Mouse (Mus musculus): ENCODE results near the gene Tmem25. TPM values are rescaled to one million over a fixed set of nuclear protein-coding genes. Genes with fewer than 3 reads are reported as not detected.

Gene Tmem25
- polyA plus RNA-seq, 1 experiment from 2014 or later: 6.1 TPM

- Histone ChIP-seq H3K4me3 (ENCODE audit: low read depth, low read length) (peak within 1 kb of the TSS; percentile 87), H3K27ac (ENCODE audit: low read length) (peak within 1 kb of the TSS; percentile 96), H3K9me3 (replicated peaks; ENCODE audit: control insufficient read depth, low read length) (no peaks in the 10 kb centered on the region), H3K27me3 (ENCODE audit: control insufficient read depth, insufficient read depth, low read depth, low read length) (no peaks in the 10 kb centered on the region), H3K4me2 (ENCODE audit: low read depth, low read length) (peak within 1 kb of the TSS; percentile 71), H3K9ac (ENCODE audit: low read depth, low read length) (peak within 1 kb of the TSS; percentile 97), H3K4me1 (ENCODE audit: control insufficient read depth, low read depth, low read length) (peaks cover 20% of the 10 kb centered on the region), H3K36me3 (ENCODE audit: control insufficient read depth, insufficient read depth) (no peaks in the 10 kb centered on the region)
- under 1% methylated on average over 79 of the region's 82 CpGs for WGBS (ENCODE audit: insufficient replicate concordance)
- peak; percentile 89 for ATAC-seq (ENCODE audit: low read depth)
These were observed 31.7 kb downstream of the Tmem25 start, which contains the start of the genes Arcn1 and Ift46 for GRCm38 (mm10) chr9:44767101-44768028. TSS of gene Arcn1 (minus strand) at chr9:44767845. TSS of gene Ift46 (plus strand) at chr9:44767908.

GRCm38 (mm10) chr9:44760873-44761272 is 38.2 kb downstream of the Tmem25 start:
- Histone ChIP-seq H3K36me3 (ENCODE audit: control insufficient read depth, insufficient read depth) (peaks cover 14% of the 10 kb centered on the region), H3K27me3 (ENCODE audit: control insufficient read depth, insufficient read depth, low read depth, low read length) (no peaks in the 10 kb centered on the region), H3K9ac (ENCODE audit: low read depth, low read length) (no peak overlapping the region), H3K4me2 (ENCODE audit: low read depth, low read length) (no peak overlapping the region), H3K4me1 (ENCODE audit: control insufficient read depth, low read depth, low read length) (peaks cover 13% of the 10 kb centered on the region), H3K27ac (ENCODE audit: low read length) (no peak overlapping the region), H3K4me3 (ENCODE audit: low read depth, low read length) (no peak overlapping the region), H3K9me3 (replicated peaks; ENCODE audit: control insufficient read depth, low read length) (no peaks in the 10 kb centered on the region)
- ATAC-seq (ENCODE audit: low read depth): no peak
- WGBS (ENCODE audit: insufficient replicate concordance): 63% methylated on average over 2 of the region's 2 CpGs

GRCm38 (mm10) chr9:44748473-44748872 is 50.6 kb downstream of the Tmem25 start:
- peaks cover 51% of the 10 kb centered on the region for H3K36me3 ChIP-seq (ENCODE audit: control insufficient read depth, insufficient read depth)
- H3K9ac ChIP-seq (ENCODE audit: low read depth, low read length): no peak overlapping the region
- H3K9me3 ChIP-seq (replicated peaks; ENCODE audit: control insufficient read depth, low read length): no peaks in the 10 kb centered on the region
- H3K4me1 ChIP-seq (ENCODE audit: control insufficient read depth, low read depth, low read length): no peaks in the 10 kb centered on the region
- H3K27ac ChIP-seq (ENCODE audit: low read length): no peak overlapping the region
- no peak overlapping the region for H3K4me3 ChIP-seq (ENCODE audit: low read depth, low read length)
- H3K27me3 ChIP-seq (ENCODE audit: control insufficient read depth, insufficient read depth, low read depth, low read length): no peaks in the 10 kb centered on the region
- no peak for ATAC-seq (ENCODE audit: low read depth)
- H3K4me2 ChIP-seq (ENCODE audit: low read depth, low read length): no peak overlapping the region
- WGBS (ENCODE audit: insufficient replicate concordance): 92% methylated on average over 7 of the region's 7 CpGs

DNA sequence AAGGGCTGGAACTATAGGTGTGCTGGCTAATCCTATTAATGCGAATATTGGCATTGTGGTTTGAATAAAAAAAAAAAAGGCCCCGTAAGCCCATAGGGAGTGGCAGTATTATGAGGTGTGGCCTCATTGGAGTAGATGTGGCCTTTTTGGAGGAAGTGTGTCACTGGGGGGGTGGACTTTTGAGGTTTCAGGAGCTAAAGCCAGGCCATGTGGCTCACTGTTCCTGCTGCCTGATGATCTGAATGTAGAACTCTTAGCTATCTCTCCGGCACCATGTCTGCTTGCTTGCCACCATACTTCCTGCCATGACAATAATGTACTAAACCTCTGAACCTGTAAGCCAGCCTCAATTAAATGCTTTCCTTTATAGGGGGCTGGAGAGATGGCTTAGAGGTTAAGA is 51.8 kb downstream of the Tmem25 start:
- no peak overlapping the region for H3K27ac ChIP-seq (ENCODE audit: low read length)
- H3K9ac ChIP-seq (ENCODE audit: low read depth, low read length): no peak overlapping the region
- H3K4me1 ChIP-seq (ENCODE audit: control insufficient read depth, low read depth, low read length): no peaks in the 10 kb centered on the region
- H3K27me3 ChIP-seq (ENCODE audit: control insufficient read depth, insufficient read depth, low read depth, low read length): no peaks in the 10 kb centered on the region
- no peak for ATAC-seq (ENCODE audit: low read depth)
- 84% methylated on average over 3 of the region's 3 CpGs for WGBS (ENCODE audit: insufficient replicate concordance)
- peaks cover 47% of the 10 kb centered on the region for H3K36me3 ChIP-seq (ENCODE audit: control insufficient read depth, insufficient read depth)
- H3K9me3 ChIP-seq (replicated peaks; ENCODE audit: control insufficient read depth, low read length): no peaks in the 10 kb centered on the region
- no peak overlapping the region for H3K4me2 ChIP-seq (ENCODE audit: low read depth, low read length)
- H3K4me3 ChIP-seq (ENCODE audit: low read depth, low read length): no peak overlapping the region

GRCm38 (mm10) chr9:44746666-44747065 is 52.4 kb downstream of the Tmem25 start:
- Histone ChIP-seq H3K4me1 (ENCODE audit: control insufficient read depth, low read depth, low read length) (no peaks in the 10 kb centered on the region), H3K9me3 (replicated peaks; ENCODE audit: control insufficient read depth, low read length) (no peaks in the 10 kb centered on the region), H3K36me3 (ENCODE audit: control insufficient read depth, insufficient read depth) (peaks cover 43% of the 10 kb centered on the region), H3K4me3 (ENCODE audit: low read depth, low read length) (no peak overlapping the region), H3K27me3 (ENCODE audit: control insufficient read depth, insufficient read depth, low read depth, low read length) (no peaks in the 10 kb centered on the region), H3K27ac (ENCODE audit: low read length) (no peak overlapping the region), H3K9ac (ENCODE audit: low read depth, low read length) (no peak overlapping the region), H3K4me2 (ENCODE audit: low read depth, low read length) (no peak overlapping the region)
- 80% methylated on average over 3 of the region's 3 CpGs for WGBS (ENCODE audit: insufficient replicate concordance)
- ATAC-seq (ENCODE audit: low read depth): no peak

DNA sequence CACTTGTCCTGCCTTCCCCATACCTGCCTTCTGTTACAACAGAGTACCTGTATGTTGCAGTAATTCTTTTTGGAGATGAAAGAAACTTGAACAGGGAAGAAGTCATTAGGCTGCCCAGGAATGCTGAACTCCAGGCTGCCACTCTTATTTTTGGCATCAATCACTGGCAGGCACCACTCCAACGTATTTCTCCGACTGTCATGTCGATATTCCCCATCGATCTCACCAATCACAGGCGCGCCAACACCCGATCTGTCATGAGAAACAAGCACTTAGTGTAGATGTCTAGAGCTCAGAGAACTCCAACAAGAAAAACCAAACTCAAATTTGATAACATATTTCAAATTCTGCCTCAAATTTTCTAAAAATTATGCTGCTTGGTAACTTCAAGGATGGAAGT is 53.7 kb downstream of the Tmem25 start:
- H3K27ac ChIP-seq (ENCODE audit: low read length): no peak overlapping the region
- no peak overlapping the region for H3K4me2 ChIP-seq (ENCODE audit: low read depth, low read length)
- no peaks in the 10 kb centered on the region for H3K27me3 ChIP-seq (ENCODE audit: control insufficient read depth, insufficient read depth, low read depth, low read length)
- peaks cover 37% of the 10 kb centered on the region for H3K36me3 ChIP-seq (ENCODE audit: control insufficient read depth, insufficient read depth)
- no peak overlapping the region for H3K9ac ChIP-seq (ENCODE audit: low read depth, low read length)
- no peaks in the 10 kb centered on the region for H3K4me1 ChIP-seq (ENCODE audit: control insufficient read depth, low read depth, low read length)
- WGBS (ENCODE audit: insufficient replicate concordance): 94% methylated on average over 7 of the region's 7 CpGs
- H3K9me3 ChIP-seq (replicated peaks; ENCODE audit: control insufficient read depth, low read length): no peaks in the 10 kb centered on the region
- no peak overlapping the region for H3K4me3 ChIP-seq (ENCODE audit: low read depth, low read length)
- ATAC-seq (ENCODE audit: low read depth): no peak

Other genes starting within 250 kb of the Tmem25 start
- gene Cxcr5, start 237.4 kb downstream of the Tmem25 start, polyA plus RNA-seq (2015; fragmentation: Nextera tagmentation; extraction: Ambion mirVana): 0.14 TPM in 1 of 2 replicates, not detected in the other
- gene Ddx6, start 194.4 kb downstream of the Tmem25 start, polyA plus RNA-seq (2015; fragmentation: Nextera tagmentation; extraction: Ambion mirVana): 4.5 and 5.5 TPM in 2 replicates
- gene Treh, start 126.1 kb downstream of the Tmem25 start, polyA plus RNA-seq (2015; fragmentation: Nextera tagmentation; extraction: Ambion mirVana): not detected in 2 replicates
- 2.2 and 2.3 TPM in 2 replicates for gene Phldb1, start 64.1 kb downstream of the Tmem25 start, polyA plus RNA-seq (2015; fragmentation: Nextera tagmentation; extraction: Ambion mirVana)
- 92.8 and 95.6 TPM in 2 replicates for gene Arcn1, start 31.5 kb downstream of the Tmem25 start, polyA plus RNA-seq (2015; fragmentation: Nextera tagmentation; extraction: Ambion mirVana)
- 20.6 and 21.0 TPM in 2 replicates for gene Ift46, start 31.4 kb downstream of the Tmem25 start, polyA plus RNA-seq (2015; fragmentation: Nextera tagmentation; extraction: Ambion mirVana)
- gene Ttc36, start 3.8 kb upstream of the Tmem25 start, polyA plus RNA-seq (2015; fragmentation: Nextera tagmentation; extraction: Ambion mirVana): 166 and 200 TPM in 2 replicates
- 2.6 and 3.0 TPM in 2 replicates for gene Kmt2a, start 82.0 kb upstream of the Tmem25 start, polyA plus RNA-seq (2015; fragmentation: Nextera tagmentation; extraction: Ambion mirVana)
- 467 and 488 TPM in 2 replicates for gene Atp5l, start 121.4 kb upstream of the Tmem25 start, polyA plus RNA-seq (2015; fragmentation: Nextera tagmentation; extraction: Ambion mirVana)
- gene Ube4a, start 166.3 kb upstream of the Tmem25 start, polyA plus RNA-seq (2015; fragmentation: Nextera tagmentation; extraction: Ambion mirVana): 10.0 and 11.5 TPM in 2 replicates
- gene Cd3g, start 181.1 kb upstream of the Tmem25 start, polyA plus RNA-seq (2015; fragmentation: Nextera tagmentation; extraction: Ambion mirVana): 0.32 and 0.58 TPM in 2 replicates
- gene Cd3d, start 182.5 kb upstream of the Tmem25 start, polyA plus RNA-seq (2015; fragmentation: Nextera tagmentation; extraction: Ambion mirVana): 0.13 and 0.52 TPM in 2 replicates
- gene Cd3e, start 210.3 kb upstream of the Tmem25 start, polyA plus RNA-seq (2015; fragmentation: Nextera tagmentation; extraction: Ambion mirVana): not detected in 2 replicates
- 10.6 and 12.5 TPM in 2 replicates for gene Mpzl2, start 240.5 kb upstream of the Tmem25 start, polyA plus RNA-seq (2015; fragmentation: Nextera tagmentation; extraction: Ambion mirVana)